ENCODE assay signal across 12 mouse cellular contexts in genomic region chr5:136965210-136965609, GRCm38 (mm10). TPM values are rescaled to one million over a fixed set of nuclear protein-coding genes. Genes with fewer than 3 reads are reported as not detected.
A peak's percentile ranks its signal among the peaks of the same experiment; 100 is the strongest.
DNase-seq lines count a peak whose midpoint lies in the region; ATAC-seq lines count a peak whose summit lies in the region.
"Had no signal": no experiment of that assay in that cellular context is flagged by ENCODE, and none has a peak within 500 bp of the region (broad histone marks: within the 10 kb centered on the region; RNA-seq: fewer than 3 reads in every experiment).

No protein-coding gene starts in this region.

- 54% methylated on average over 9 of the region's 9 CpGs for WGBS in heart, embryonic 11.5 days (ENCODE audit: insufficient replicate concordance)
- WGBS in neural tube, embryonic 11.5 days, result 87% methylated on average over 7 of the region's 9 CpGs
- WGBS in liver, embryonic 12.5 days (ENCODE audit: insufficient replicate concordance), result 37% methylated on average over 9 of the region's 9 CpGs
- WGBS in stomach, embryonic 16.5 days, result 61% methylated on average over 9 of the region's 9 CpGs

- intact Hi-C loops in heart, postnatal 25 days (cut with DNase I), result no loop called here

- H3K9me3 ChIP-seq in heart, embryonic 11.5 days (replicated peaks; ENCODE audit: control insufficient read depth, low read length), result no peaks in the 10 kb centered on the region
- no peaks in the 10 kb centered on the region for H3K9me3 ChIP-seq in neural tube, embryonic 11.5 days (ENCODE audit: control insufficient read depth, low read length)
- H3K9me3 ChIP-seq in liver, embryonic 12.5 days (replicated peaks), result no peaks in the 10 kb centered on the region
- H3K9me3 ChIP-seq in stomach, embryonic 16.5 days (replicated peaks; ENCODE audit: control insufficient read depth, low read length), result no peaks in the 10 kb centered on the region
- H3K9me3 ChIP-seq: hindbrain, embryonic 12.5 days; limb, embryonic 15.5 days; midbrain, embryonic 15.5 days had no signal

- peak; percentile 71 for ATAC-seq in heart, embryonic 11.5 days (replicated peaks; ENCODE audit: insufficient number of reproducible peaks, low FRiP score, low TSS enrichment)
- ATAC-seq in neural tube, embryonic 11.5 days (ENCODE audit: insufficient read depth, low FRiP score, low TSS enrichment), result no peak
- peak; percentile 85 for ATAC-seq in liver, embryonic 12.5 days
- ATAC-seq in stomach, embryonic 16.5 days (ENCODE audit: insufficient read depth, low FRiP score), result 0 out of 2 replicates have a peak, but pooled peaks have one; percentile 4
- ATAC-seq in megakaryocyte, adult 5-6 weeks (ENCODE audit: poor library complexity, severe bottlenecking), result no peak
- ATAC-seq: midbrain, embryonic 15.5 days had no signal

- peak overlapping the region; percentile 76 for H3K27ac ChIP-seq in heart, embryonic 11.5 days (ENCODE audit: low read depth, low read length)
- no peak overlapping the region for H3K27ac ChIP-seq in neural tube, embryonic 11.5 days (ENCODE audit: low read depth, low read length)
- peak overlapping the region; percentile 90 for H3K27ac ChIP-seq in liver, embryonic 12.5 days
- peak overlapping the region; percentile 89; the same call in 1 of the 2 replicates for H3K27ac ChIP-seq in stomach, embryonic 16.5 days (ENCODE audit: low read length)
- H3K27ac ChIP-seq: hindbrain, embryonic 12.5 days; midbrain, embryonic 15.5 days had no signal

- no peak overlapping the region for H3K4me3 ChIP-seq in heart, embryonic 11.5 days (ENCODE audit: low read depth, low read length)
- no peak overlapping the region for H3K4me3 ChIP-seq in neural tube, embryonic 11.5 days (ENCODE audit: low read depth, low read length)
- peak overlapping the region; percentile 16; the same call in 1 of the 2 replicates for H3K4me3 ChIP-seq in liver, embryonic 12.5 days
- no peak overlapping the region for H3K4me3 ChIP-seq in stomach, embryonic 16.5 days (replicated peaks; ENCODE audit: low read length)
- H3K4me3 ChIP-seq: hindbrain, embryonic 12.5 days; limb, embryonic 15.5 days; midbrain, embryonic 15.5 days had no signal

- DNase-seq in heart, postnatal 25 days (ENCODE audit: low spot score), result no peak
- peak; percentile 7 for DNase-seq in neural tube, embryonic 11.5 days (ENCODE audit: low spot score)
- DNase-seq in neural tube, embryonic 10.5 days (ENCODE audit: extremely low spot score, low spot score), result no peak
- no peak for DNase-seq in left cerebral cortex, adult 8-10 months (ENCODE audit: low spot score in 2 of 2)
- DNase-seq: layer of hippocampus, adult 9-11 months had no signal

- no peaks in the 10 kb centered on the region for H3K27me3 ChIP-seq in heart, embryonic 11.5 days (ENCODE audit: control insufficient read depth, insufficient read depth, low read length)
- no peaks in the 10 kb centered on the region for H3K27me3 ChIP-seq in neural tube, embryonic 11.5 days (ENCODE audit: control insufficient read depth, insufficient read depth, low read length)
- no peaks in the 10 kb centered on the region for H3K27me3 ChIP-seq in liver, embryonic 12.5 days (replicated peaks)
- no peaks in the 10 kb centered on the region for H3K27me3 ChIP-seq in stomach, embryonic 16.5 days (ENCODE audit: control insufficient read depth, insufficient read depth, low read length)
- H3K27me3 ChIP-seq: hindbrain, embryonic 12.5 days; limb, embryonic 15.5 days; midbrain, embryonic 15.5 days had no signal

- peaks cover 21% of the 10 kb centered on the region for H3K4me1 ChIP-seq in heart, embryonic 11.5 days (ENCODE audit: control insufficient read depth, insufficient read depth, low read length)
- peaks cover 11% of the 10 kb centered on the region; the same call in 1 of the 2 replicates for H3K4me1 ChIP-seq in neural tube, embryonic 11.5 days (ENCODE audit: control insufficient read depth, insufficient read depth, low read length)
- peaks cover 56% of the 10 kb centered on the region for H3K4me1 ChIP-seq in liver, embryonic 12.5 days
- peaks cover 30% of the 10 kb centered on the region for H3K4me1 ChIP-seq in stomach, embryonic 16.5 days (ENCODE audit: control insufficient read depth, insufficient read depth, low read length)

- H3K4me2 ChIP-seq in heart, embryonic 11.5 days, result peak overlapping the region; percentile 36; the same call in 1 of the 2 replicates
- no peak overlapping the region for H3K4me2 ChIP-seq in neural tube, embryonic 11.5 days (ENCODE audit: low read depth)
- peak overlapping the region; percentile 60 for H3K4me2 ChIP-seq in liver, embryonic 12.5 days
- no peak overlapping the region for H3K4me2 ChIP-seq in stomach, embryonic 16.5 days (ENCODE audit: low read depth, low read length)
- H3K4me2 ChIP-seq: hindbrain, embryonic 12.5 days; limb, embryonic 15.5 days; midbrain, embryonic 15.5 days had no signal

- peaks cover 11% of the 10 kb centered on the region for H3K36me3 ChIP-seq in heart, embryonic 11.5 days (ENCODE audit: control insufficient read depth, insufficient read depth, low read length)
- peaks cover 14% of the 10 kb centered on the region; the same call in 1 of the 2 replicates for H3K36me3 ChIP-seq in neural tube, embryonic 11.5 days (ENCODE audit: control insufficient read depth, insufficient read depth, low read length)
- H3K36me3 ChIP-seq in liver, embryonic 12.5 days, result peaks cover 44% of the 10 kb centered on the region
- no peaks in the 10 kb centered on the region for H3K36me3 ChIP-seq in stomach, embryonic 16.5 days (ENCODE audit: control insufficient read depth, insufficient read depth, low read length)

- no peak overlapping the region for H3K9ac ChIP-seq in heart, embryonic 11.5 days (ENCODE audit: low read depth, low read length)
- H3K9ac ChIP-seq in neural tube, embryonic 11.5 days (ENCODE audit: low read length), result no peak overlapping the region
- peak overlapping the region; percentile 60 for H3K9ac ChIP-seq in liver, embryonic 12.5 days
- H3K9ac ChIP-seq in stomach, embryonic 16.5 days (ENCODE audit: low read length), result no peak overlapping the region
- H3K9ac ChIP-seq: hindbrain, embryonic 12.5 days; limb, embryonic 15.5 days; midbrain, embryonic 15.5 days had no signal

RNA-seq across cellular contexts. Expression of gene Cldn15, which starts 1.2 kb away (rescaled TPM):
- polyA plus RNA-seq in heart, embryonic 11.5 days (2014; fragmentation: Nextera tagmentation; extraction: Ambion mirVana), result 1.3 and 1.9 TPM in 2 replicates
- 10 to 100 TPM in 1 of 2 experiments, 1 to 10 TPM in 1; 8.9 to 10.4 TPM for total RNA-seq in heart, postnatal 25 days (2021)
- polyA plus RNA-seq in neural tube, embryonic 11.5 days (2014; fragmentation: Nextera tagmentation; extraction: Ambion mirVana), result not detected in 2 replicates
- polyA plus RNA-seq in liver, embryonic 12.5 days (2016; fragmentation: Nextera tagmentation; extraction: Ambion mirVana), result 2.2 TPM in 2 replicates
- 10.2 and 11.5 TPM in 2 replicates for polyA plus RNA-seq in stomach, embryonic 16.5 days (2015; fragmentation: Nextera tagmentation; extraction: Ambion mirVana)
- 13.3 and 15.8 TPM in 2 replicates for total RNA-seq in megakaryocyte, adult 5-6 weeks (2015)
- 7.1 and 15.9 TPM in 2 replicates for total RNA-seq in megakaryocyte, adult 5-6 weeks (2017)
- under 1 TPM in 2 of 4 experiments, not detected in 2; 0.23 to 0.25 TPM for total RNA-seq in left cerebral cortex, adult 8-10 months (2022)

RNA-seq across cellular contexts. Expression of gene Fis1, which starts 12.1 kb away (rescaled TPM):
- 279 and 286 TPM in 2 replicates for polyA plus RNA-seq in heart, embryonic 11.5 days (2014; fragmentation: Nextera tagmentation; extraction: Ambion mirVana)
- total RNA-seq in heart, postnatal 25 days (2021), result 100 to 1,000 TPM; 172 to 177 TPM
- polyA plus RNA-seq in neural tube, embryonic 11.5 days (2014; fragmentation: Nextera tagmentation; extraction: Ambion mirVana), result 285 and 320 TPM in 2 replicates
- polyA plus RNA-seq in liver, embryonic 12.5 days (2016; fragmentation: Nextera tagmentation; extraction: Ambion mirVana), result 210 and 211 TPM in 2 replicates
- polyA plus RNA-seq in stomach, embryonic 16.5 days (2015; fragmentation: Nextera tagmentation; extraction: Ambion mirVana), result 214 and 239 TPM in 2 replicates
- 288 and 310 TPM in 2 replicates for total RNA-seq in megakaryocyte, adult 5-6 weeks (2015)
- total RNA-seq in megakaryocyte, adult 5-6 weeks (2017), result 117 and 147 TPM in 2 replicates
- total RNA-seq in left cerebral cortex, adult 8-10 months (2022), result 100 to 1,000 TPM; 256 to 283 (median 275) TPM

RNA-seq across cellular contexts. Expression of gene Plod3, which starts 21.6 kb away (rescaled TPM):
- 33.0 and 36.4 TPM in 2 replicates for polyA plus RNA-seq in heart, embryonic 11.5 days (2014; fragmentation: Nextera tagmentation; extraction: Ambion mirVana)
- total RNA-seq in heart, postnatal 25 days (2021), result 10 to 100 TPM; 37.5 to 40.4 TPM
- polyA plus RNA-seq in neural tube, embryonic 11.5 days (2014; fragmentation: Nextera tagmentation; extraction: Ambion mirVana), result 31.8 and 34.8 TPM in 2 replicates
- 17.3 and 22.1 TPM in 2 replicates for polyA plus RNA-seq in liver, embryonic 12.5 days (2016; fragmentation: Nextera tagmentation; extraction: Ambion mirVana)
- polyA plus RNA-seq in stomach, embryonic 16.5 days (2015; fragmentation: Nextera tagmentation; extraction: Ambion mirVana), result 46.1 and 53.7 TPM in 2 replicates
- total RNA-seq in megakaryocyte, adult 5-6 weeks (2015), result 73.2 and 74.8 TPM in 2 replicates
- total RNA-seq in megakaryocyte, adult 5-6 weeks (2017), result 159 and 176 TPM in 2 replicates
- 10 to 100 TPM; 27.9 to 43.3 (median 34.2) TPM for total RNA-seq in left cerebral cortex, adult 8-10 months (2022)

RNA-seq across cellular contexts. Expression of gene Znhit1, which starts 22.6 kb away (rescaled TPM):
- polyA plus RNA-seq in heart, embryonic 11.5 days (2014; fragmentation: Nextera tagmentation; extraction: Ambion mirVana), result 92.4 and 92.9 TPM in 2 replicates
- 10 to 100 TPM; 57.2 to 67.0 TPM for total RNA-seq in heart, postnatal 25 days (2021)
- polyA plus RNA-seq in neural tube, embryonic 11.5 days (2014; fragmentation: Nextera tagmentation; extraction: Ambion mirVana), result 103 and 106 TPM in 2 replicates
- polyA plus RNA-seq in liver, embryonic 12.5 days (2016; fragmentation: Nextera tagmentation; extraction: Ambion mirVana), result 67.0 and 68.7 TPM in 2 replicates
- polyA plus RNA-seq in stomach, embryonic 16.5 days (2015; fragmentation: Nextera tagmentation; extraction: Ambion mirVana), result 95.3 and 104 TPM in 2 replicates
- total RNA-seq in megakaryocyte, adult 5-6 weeks (2015), result 106 and 133 TPM in 2 replicates
- total RNA-seq in megakaryocyte, adult 5-6 weeks (2017), result 57.7 and 67.9 TPM in 2 replicates
- total RNA-seq in left cerebral cortex, adult 8-10 months (2022), result 10 to 100 TPM; 81.9 to 92.7 (median 85.8) TPM

RNA-seq across cellular contexts. Expression of gene Ift22, which starts 57.3 kb away (rescaled TPM):
- polyA plus RNA-seq in heart, embryonic 11.5 days (2014; fragmentation: Nextera tagmentation; extraction: Ambion mirVana), result 41.4 and 45.5 TPM in 2 replicates
- 1 to 10 TPM; 8.8 to 8.9 TPM for total RNA-seq in heart, postnatal 25 days (2021)
- 97.4 and 110 TPM in 2 replicates for polyA plus RNA-seq in neural tube, embryonic 11.5 days (2014; fragmentation: Nextera tagmentation; extraction: Ambion mirVana)
- polyA plus RNA-seq in liver, embryonic 12.5 days (2016; fragmentation: Nextera tagmentation; extraction: Ambion mirVana), result 15.4 and 15.7 TPM in 2 replicates
- 54.1 and 57.3 TPM in 2 replicates for polyA plus RNA-seq in stomach, embryonic 16.5 days (2015; fragmentation: Nextera tagmentation; extraction: Ambion mirVana)
- total RNA-seq in megakaryocyte, adult 5-6 weeks (2015), result 9.4 and 12.7 TPM in 2 replicates
- 2.0 and 3.7 TPM in 2 replicates for total RNA-seq in megakaryocyte, adult 5-6 weeks (2017)
- total RNA-seq in left cerebral cortex, adult 8-10 months (2022), result 10 to 100 TPM; 87.2 to 95.6 (median 91.6) TPM

Comparison
In these comparisons a context has a peak if more than half of its experiments do, and no peak if none do; other contexts are left out.
1. ATAC-seq: peak in heart, embryonic 11.5 days (single experiment), liver, embryonic 12.5 days (single experiment) and stomach, embryonic 16.5 days (single experiment); none in neural tube, embryonic 11.5 days (single experiment) and megakaryocyte, adult 5-6 weeks (single experiment).
2. H3K4me2 ChIP-seq: peak in heart, embryonic 11.5 days (single experiment) and liver, embryonic 12.5 days (single experiment); none in neural tube, embryonic 11.5 days (single experiment) and stomach, embryonic 16.5 days (single experiment).